Mouse (Mus musculus): ENCODE data around the gene Elavl2. TPM values are rescaled to one million over a fixed set of nuclear protein-coding genes. Genes with fewer than 3 reads are reported as not detected.
"Not testable (repeated sequence)": the region's sequence is repeated elsewhere in the genome, so short reads cannot be mapped to it uniquely, and the experiment has no call there.

Gene Elavl2
- total RNA-seq, 2 experiments from 2014 or later: not detected

GRCm38 (mm10) chr4:91349579-91349978, 51.0 kb downstream of the Elavl2 start:
- ATAC-seq (replicated peaks; ENCODE audit: poor library complexity): no peak

GRCm38 (mm10) chr4:91334177-91334576, 66.4 kb downstream of the Elavl2 start:
- no peak for ATAC-seq (replicated peaks; ENCODE audit: poor library complexity)

- no peak for ATAC-seq (replicated peaks; ENCODE audit: poor library complexity)
These were observed 89.8 kb downstream of the Elavl2 start for GRCm38 (mm10) chr4:91310801-91311200.

- ATAC-seq (replicated peaks; ENCODE audit: poor library complexity): no peak
These were observed 102.9 kb downstream of the Elavl2 start for GRCm38 (mm10) chr4:91297706-91298105.

GRCm38 (mm10) chr4:91295317-91295716, 105.3 kb downstream of the Elavl2 start:
- no peak for ATAC-seq (replicated peaks; ENCODE audit: poor library complexity)

GRCm38 (mm10) chr4:91291526-91291925, 109.1 kb downstream of the Elavl2 start:
- ATAC-seq (replicated peaks; ENCODE audit: poor library complexity): no peak

- ATAC-seq (replicated peaks; ENCODE audit: poor library complexity): no peak
These were observed 110.2 kb downstream of the Elavl2 start for GRCm38 (mm10) chr4:91290373-91290772.

GRCm38 (mm10) chr4:91289151-91289550, 111.4 kb downstream of the Elavl2 start:
- no peak for ATAC-seq (replicated peaks; ENCODE audit: poor library complexity)

- ATAC-seq (replicated peaks; ENCODE audit: poor library complexity): no peak
These were observed 132.2 kb downstream of the Elavl2 start for GRCm38 (mm10) chr4:91268390-91268789.

GRCm38 (mm10) chr4:91263733-91264440, 136.7 kb downstream of the Elavl2 start:
- no peak for ATAC-seq (replicated peaks; ENCODE audit: poor library complexity)

GRCm38 (mm10) chr4:91262839-91263238, 137.7 kb downstream of the Elavl2 start:
- no peak for ATAC-seq (replicated peaks; ENCODE audit: poor library complexity)

- no peak for ATAC-seq (replicated peaks; ENCODE audit: poor library complexity)
These were observed 140.0 kb downstream of the Elavl2 start for GRCm38 (mm10) chr4:91260622-91261021.

- ATAC-seq (replicated peaks; ENCODE audit: poor library complexity): no peak
These were observed 151.9 kb downstream of the Elavl2 start for GRCm38 (mm10) chr4:91248650-91249049.

- not testable (repeated sequence) for ATAC-seq (replicated peaks; ENCODE audit: poor library complexity)
These were observed 155.4 kb downstream of the Elavl2 start for GRCm38 (mm10) chr4:91245136-91245535.

- ATAC-seq (replicated peaks; ENCODE audit: poor library complexity): no peak
These were observed 156.0 kb downstream of the Elavl2 start for GRCm38 (mm10) chr4:91244554-91244953.

- ATAC-seq (replicated peaks; ENCODE audit: poor library complexity): no peak
These were observed 156.7 kb downstream of the Elavl2 start for GRCm38 (mm10) chr4:91243896-91244295.

- ATAC-seq (replicated peaks; ENCODE audit: poor library complexity): no peak
These were observed 161.7 kb downstream of the Elavl2 start for GRCm38 (mm10) chr4:91238739-91239485.

- ATAC-seq (replicated peaks; ENCODE audit: poor library complexity): no peak
These were observed 163.6 kb downstream of the Elavl2 start for GRCm38 (mm10) chr4:91236976-91237375.

GRCm38 (mm10) chr4:91234941-91235340, 165.6 kb downstream of the Elavl2 start:
- no peak for ATAC-seq (replicated peaks; ENCODE audit: poor library complexity)

- no peak for ATAC-seq (replicated peaks; ENCODE audit: poor library complexity)
These were observed 167.0 kb downstream of the Elavl2 start for GRCm38 (mm10) chr4:91233599-91233998.

GRCm38 (mm10) chr4:91230439-91230863, 170.1 kb downstream of the Elavl2 start:
- ATAC-seq (replicated peaks; ENCODE audit: poor library complexity): no peak

GRCm38 (mm10) chr4:91228341-91228740, 172.2 kb downstream of the Elavl2 start:
- ATAC-seq (replicated peaks; ENCODE audit: poor library complexity): no peak

Data from megakaryocyte progenitor cell, adult 5-6 weeks (primary cell).